Mouse (Mus musculus) erythroblast, embryonic 14.5 days (primary cell): Measurements from ENCODE around the gene Gm49320. TPM values are rescaled to one million over a fixed set of nuclear protein-coding genes. Genes with fewer than 3 reads are reported as not detected.
A peak's percentile ranks its signal among the peaks of the same experiment; 100 is the strongest.
"Not testable (repeated sequence)": the region's sequence is repeated elsewhere in the genome, so short reads cannot be mapped to it uniquely, and the experiment has no call there.

Source experiments
- H3K27me3 ChIP-seq: 2 replicates; pipeline ENCODE4 v1.6.1; 2012; ENCODE audit warnings: inconsistent platforms; ENCODE audit not compliant: control insufficient read depth
- H3K36me3 ChIP-seq: 2 replicates; pipeline ENCODE4 v1.6.1; 2012; ENCODE audit warnings: mild to moderate bottlenecking, inconsistent platforms; ENCODE audit not compliant: control insufficient read depth
- H3K4me1 ChIP-seq: 2 replicates; pipeline ENCODE4 v1.6.1; 2012; ENCODE audit warnings: inconsistent platforms; ENCODE audit not compliant: control insufficient read depth
- H3K4me3 ChIP-seq: replicated peaks from 2 replicates; pipeline ENCODE3; 2012; ENCODE audit warnings: moderate library complexity, mild to moderate bottlenecking, inconsistent platforms
- H3K9me3 ChIP-seq: 2 replicates; pipeline ENCODE4 v1.6.1; 2012; ENCODE audit warnings: low read length, inconsistent platforms, mixed read lengths; ENCODE audit not compliant: control insufficient read depth
- GATA1 ChIP-seq: IDR thresholded peaks from 2 replicates; pipeline ENCODE4 v1.6.1; 2012; ENCODE audit warnings: low read length, inconsistent platforms, mixed read lengths
- TAL1 ChIP-seq: IDR thresholded peaks from 3 replicates; pipeline ENCODE4 v1.6.1; 2012; ENCODE audit warnings: low read length, inconsistent platforms, mixed read lengths
- polyA plus RNA-seq: library from polyadenylated mRNA; stranded (reverse); fragments of >175 nt; gene quantifications from 2 replicates; pipeline ENCODE4 v1.2.3, GENCODE M21; 2012

Gm49320 gene
- polyA plus RNA-seq, 1 experiment = 0.25 TPM

- no peak for TF ChIP-seq TAL1
- no peak for TF ChIP-seq GATA1
- Histone ChIP-seq H3K9me3 (no peaks in the 10 kb centered on the region), H3K36me3 (peaks cover 44% of the 10 kb centered on the region), H3K4me3 (peak overlapping the region; percentile 67), H3K4me1 (peaks cover 58% of the 10 kb centered on the region), H3K27me3 (peaks cover 4% of the 10 kb centered on the region; the same call in 1 of the 2 replicates)
Measured at GRCm38 (mm10) chr8:4254001-4254400, 15.3 kb downstream of the Gm49320 start.

- not testable (repeated sequence) for H3K27me3 ChIP-seq, H3K4me3 ChIP-seq, H3K9me3 ChIP-seq
- peaks cover 50% of the 10 kb centered on the region for H3K36me3 ChIP-seq
- peaks cover 64% of the 10 kb centered on the region for H3K4me1 ChIP-seq
Measured at GRCm38 (mm10) chr8:4255471-4255870, 16.8 kb downstream of the Gm49320 start.

GRCm38 (mm10) chr8:4256911-4257310, 18.2 kb downstream of the Gm49320 start:
- TF ChIP-seq TAL1 (no peak), GATA1 (no peak)
- Histone ChIP-seq H3K4me3 (no peak overlapping the region), H3K4me1 (peaks cover 58% of the 10 kb centered on the region), H3K36me3 (peaks cover 65% of the 10 kb centered on the region), H3K9me3 (no peaks in the 10 kb centered on the region), H3K27me3 (no peaks in the 10 kb centered on the region)

GRCm38 (mm10) chr8:4257350-4257749, 18.7 kb downstream of the Gm49320 start:
- Histone ChIP-seq H3K4me1 (peaks cover 55% of the 10 kb centered on the region), H3K36me3 (peaks cover 69% of the 10 kb centered on the region), H3K27me3 (no peaks in the 10 kb centered on the region), H3K4me3 (no peak overlapping the region), H3K9me3 (no peaks in the 10 kb centered on the region)
- no peak for TF ChIP-seq TAL1
- TF ChIP-seq GATA1 = no peak

- no peaks in the 10 kb centered on the region for H3K9me3 ChIP-seq
Measured at GRCm38 (mm10) chr8:4258233-4258632, 19.6 kb downstream of the Gm49320 start.

GRCm38 (mm10) chr8:4258678-4259077, 20.0 kb downstream of the Gm49320 start:
- Histone ChIP-seq H3K4me1 (peaks cover 48% of the 10 kb centered on the region), H3K36me3 (peaks cover 82% of the 10 kb centered on the region), H3K9me3 (no peaks in the 10 kb centered on the region), H3K4me3 (peak overlapping the region; percentile 69), H3K27me3 (no peaks in the 10 kb centered on the region)
- TF ChIP-seq TAL1 = no peak
- no peak for TF ChIP-seq GATA1

More at GRCm38 (mm10) chr8:4258233-4258632, 19.6 kb downstream of the Gm49320 start:
- Histone ChIP-seq H3K27me3 (no peaks in the 10 kb centered on the region), H3K4me1 (peaks cover 52% of the 10 kb centered on the region), H3K4me3 (peak overlapping the region; percentile 69), H3K36me3 (peaks cover 78% of the 10 kb centered on the region)
- TF ChIP-seq TAL1 (no peak), GATA1 (no peak)

GRCm38 (mm10) chr8:4259125-4259804, 20.6 kb downstream of the Gm49320 start, which contains the start of gene Ctxn1:
TSS of gene Ctxn1 (minus strand) at chr8:4259274.
- Histone ChIP-seq H3K4me1 (peaks cover 42% of the 10 kb centered on the region), H3K9me3 (no peaks in the 10 kb centered on the region), H3K4me3 (peak within 1 kb of the TSS; percentile 69), H3K36me3 (peaks cover 86% of the 10 kb centered on the region), H3K27me3 (no peaks in the 10 kb centered on the region)
- TF ChIP-seq TAL1 (no peak), GATA1 (no peak)

- H3K27me3 ChIP-seq = no peaks in the 10 kb centered on the region
- H3K4me1 ChIP-seq = peaks cover 39% of the 10 kb centered on the region
- H3K4me3 ChIP-seq = no peak overlapping the region
- no peaks in the 10 kb centered on the region for H3K9me3 ChIP-seq
- H3K36me3 ChIP-seq = peaks cover 86% of the 10 kb centered on the region
- TF ChIP-seq TAL1 = no peak
- TF ChIP-seq GATA1 = no peak
Measured at GRCm38 (mm10) chr8:4259805-4260170, 21.1 kb downstream of the Gm49320 start.

GRCm38 (mm10) chr8:4263105-4263791, 24.6 kb downstream of the Gm49320 start:
- peaks cover 91% of the 10 kb centered on the region for H3K36me3 ChIP-seq
- no peaks in the 10 kb centered on the region for H3K27me3 ChIP-seq
- no peaks in the 10 kb centered on the region for H3K9me3 ChIP-seq
- no peak overlapping the region for H3K4me3 ChIP-seq
- H3K4me1 ChIP-seq = peaks cover 29% of the 10 kb centered on the region
- TF ChIP-seq TAL1 (no peak), GATA1 (no peak)
